Mouse (Mus musculus) liver, embryonic 16.5 days (tissue): ENCODE measurements at regions not wholly inside any gene's neighbourhood (a gene's known extent, or its start where the extent isn't known, plus 50 kb on each side); places are given as distances from the start of the nearest gene placed in this dataset.

Source experiments
- ATAC-seq: fragments of 200-750 bp; cut with Nextera tagmentation; 2 replicates; pipeline ENCODE4 v1.8.0; 2017; ENCODE audit warnings: low read depth, mild to moderate bottlenecking, moderate number of reproducible peaks, moderate library complexity
- H3K27ac ChIP-seq: fragments of 300-500 bp; sonication (generic); 2 replicates; pipeline ENCODE4 v1.5.1; 2014; ENCODE audit warnings: mild to moderate bottlenecking, low read length
- H3K27me3 ChIP-seq: fragments of 300-500 bp; sonication (generic); 2 replicates; pipeline ENCODE4 v1.6.1; 2014; ENCODE audit warnings: low read depth, low read length, mixed read lengths; ENCODE audit not compliant: control insufficient read depth, insufficient read depth
- H3K36me3 ChIP-seq: fragments of 300-500 bp; sonication (generic); 2 replicates; pipeline ENCODE4 v1.6.1; 2014; ENCODE audit warnings: mild to moderate bottlenecking; ENCODE audit not compliant: control insufficient read depth, insufficient read depth
- H3K4me1 ChIP-seq: fragments of 300-500 bp; sonication (generic); 2 replicates; pipeline ENCODE4 v1.6.1; 2014; ENCODE audit warnings: low read depth, low read length, mixed read lengths; ENCODE audit not compliant: control insufficient read depth
- H3K4me2 ChIP-seq: fragments of 300-500 bp; sonication (generic); 2 replicates; pipeline ENCODE4 v1.6.1; 2014; ENCODE audit warnings: low read depth, low read length, mixed read lengths
- H3K4me3 ChIP-seq: fragments of 300-500 bp; sonication (generic); 2 replicates; pipeline ENCODE4 v1.5.1; 2014; ENCODE audit warnings: low read depth, mild to moderate bottlenecking, low read length
- H3K9ac ChIP-seq: fragments of 300-500 bp; sonication (generic); 2 replicates; pipeline ENCODE4 v1.6.1; 2014; ENCODE audit warnings: low read depth, low read length
- H3K9me3 ChIP-seq: fragments of 300-500 bp; sonication (generic); replicated peaks from 2 replicates; pipeline ENCODE4 v1.6.1; 2016; ENCODE audit warnings: low read length; ENCODE audit not compliant: control insufficient read depth
- WGBS: fragments of 180-500 bp; shearing (Covaris S2); extraction: QIAGEN DNeasy Blood & Tissue Kit; methylation state at CpG from one replicate; pipeline ENCODE4 v1.1.7; 2014; ENCODE audit not compliant: insufficient replicate concordance; 5-methylcytosine and 5-hydroxymethylcytosine counted together

GRCm38 (mm10) chr12:56275556-56276242, 70.0 kb downstream of the Mbip start:
- no peak for ATAC-seq
- H3K4me1 ChIP-seq: no peaks in the 10 kb centered on the region
- H3K36me3 ChIP-seq: no peaks in the 10 kb centered on the region
- H3K27me3 ChIP-seq: no peaks in the 10 kb centered on the region
- H3K4me2 ChIP-seq: no peak overlapping the region
- H3K4me3 ChIP-seq: no peak overlapping the region
- WGBS: 43% methylated on average over 17 of the region's 17 CpGs
- H3K27ac ChIP-seq: no peak overlapping the region
- H3K9ac ChIP-seq: no peak overlapping the region
- no peaks in the 10 kb centered on the region for H3K9me3 ChIP-seq

- Histone ChIP-seq H3K27ac (no peak overlapping the region), H3K4me3 (no peak overlapping the region), H3K27me3 (no peaks in the 10 kb centered on the region), H3K9ac (no peak overlapping the region), H3K36me3 (no peaks in the 10 kb centered on the region), H3K4me1 (no peaks in the 10 kb centered on the region), H3K4me2 (no peak overlapping the region), H3K9me3 (no peaks in the 10 kb centered on the region)
- WGBS: 44% methylated on average over 6 of the region's 6 CpGs
- no peak for ATAC-seq
Observed at GRCm38 (mm10) chr12:56265049-56265448, 80.6 kb downstream of the Mbip start.

GRCm38 (mm10) chr12:56261471-56261870, 84.2 kb downstream of the Mbip start:
- WGBS: 19% methylated on average over 4 of the region's 4 CpGs
- H3K27ac ChIP-seq: no peak overlapping the region
- ATAC-seq: no peak

GRCm38 (mm10) chr12:56258401-56259050, 87.2 kb downstream of the Mbip start:
- no peak overlapping the region for H3K4me3 ChIP-seq
- no peak for ATAC-seq

More at GRCm38 (mm10) chr12:56261471-56261870, 84.2 kb downstream of the Mbip start:
- Histone ChIP-seq H3K4me3 (no peak overlapping the region), H3K4me1 (no peaks in the 10 kb centered on the region), H3K9me3 (no peaks in the 10 kb centered on the region), H3K9ac (no peak overlapping the region), H3K4me2 (no peak overlapping the region), H3K27me3 (no peaks in the 10 kb centered on the region), H3K36me3 (no peaks in the 10 kb centered on the region)

GRCm38 (mm10) chr12:56256243-56256881, 89.3 kb downstream of the Mbip start:
- no peaks in the 10 kb centered on the region for H3K27me3 ChIP-seq
- no peak overlapping the region for H3K4me2 ChIP-seq
- no peaks in the 10 kb centered on the region for H3K9me3 ChIP-seq
- H3K9ac ChIP-seq: no peak overlapping the region
- H3K36me3 ChIP-seq: no peaks in the 10 kb centered on the region
- no peak overlapping the region for H3K27ac ChIP-seq
- WGBS: 70% methylated on average over 11 of the region's 11 CpGs
- ATAC-seq: no peak
- H3K4me1 ChIP-seq: no peaks in the 10 kb centered on the region
- H3K4me3 ChIP-seq: no peak overlapping the region

More at GRCm38 (mm10) chr12:56258401-56259050, 87.2 kb downstream of the Mbip start:
- Histone ChIP-seq H3K36me3 (no peaks in the 10 kb centered on the region), H3K27ac (no peak overlapping the region), H3K4me2 (no peak overlapping the region), H3K4me1 (no peaks in the 10 kb centered on the region), H3K9ac (no peak overlapping the region), H3K9me3 (no peaks in the 10 kb centered on the region), H3K27me3 (no peaks in the 10 kb centered on the region)
- WGBS: 65% methylated on average over 14 of the region's 14 CpGs

GRCm38 (mm10) chr12:56252612-56253444, 92.9 kb downstream of the Mbip start:
- no peak overlapping the region for H3K9ac ChIP-seq
- no peak overlapping the region for H3K4me3 ChIP-seq
- no peaks in the 10 kb centered on the region for H3K36me3 ChIP-seq
- no peak for ATAC-seq
- no peaks in the 10 kb centered on the region for H3K9me3 ChIP-seq
- 49% methylated on average over 7 of the region's 7 CpGs for WGBS
- H3K27me3 ChIP-seq: no peaks in the 10 kb centered on the region
- no peak overlapping the region for H3K27ac ChIP-seq
- H3K4me2 ChIP-seq: no peak overlapping the region
- H3K4me1 ChIP-seq: no peaks in the 10 kb centered on the region

GRCm38 (mm10) chr12:56250262-56250661, 95.4 kb downstream of the Mbip start:
- Histone ChIP-seq H3K4me3 (no peak overlapping the region), H3K4me1 (no peaks in the 10 kb centered on the region), H3K4me2 (no peak overlapping the region), H3K9me3 (no peaks in the 10 kb centered on the region), H3K36me3 (no peaks in the 10 kb centered on the region), H3K27me3 (no peaks in the 10 kb centered on the region), H3K27ac (no peak overlapping the region), H3K9ac (no peak overlapping the region)
- WGBS: 23% methylated on average over 3 of the region's 3 CpGs
- no peak for ATAC-seq

GRCm38 (mm10) chr12:56246406-56246805, 99.3 kb downstream of the Mbip start:
- H3K27ac ChIP-seq: no peak overlapping the region
- H3K9me3 ChIP-seq: no peaks in the 10 kb centered on the region
- 71% methylated on average over 7 of the region's 7 CpGs for WGBS
- no peak for ATAC-seq
- no peaks in the 10 kb centered on the region for H3K27me3 ChIP-seq
- H3K9ac ChIP-seq: no peak overlapping the region
- H3K4me1 ChIP-seq: no peaks in the 10 kb centered on the region
- no peak overlapping the region for H3K4me2 ChIP-seq
- no peak overlapping the region for H3K4me3 ChIP-seq
- H3K36me3 ChIP-seq: no peaks in the 10 kb centered on the region
